Mouse (Mus musculus): Measurements from ENCODE around the gene Atp8b4. TPM values are rescaled to one million over a fixed set of nuclear protein-coding genes. Genes with fewer than 3 reads are reported as not detected.

The Atp8b4 gene
- polyA plus RNA-seq, 1 experiment from 2014 or later: 2.6 TPM

- H3K27me3 ChIP-seq (replicated peaks; ENCODE audit: control insufficient read depth, insufficient read depth, low read length): no peaks in the 10 kb centered on the region
- H3K27ac ChIP-seq (replicated peaks; ENCODE audit: low read depth, low read length): no peak overlapping the region
- no peak overlapping the region for H3K4me3 ChIP-seq (ENCODE audit: low read depth, low read length)
- ATAC-seq (ENCODE audit: low read depth) (peak; percentile 71), DNase-seq (ENCODE audit: low spot score) (peak; percentile 79)
- WGBS: 43% methylated on average over 5 of the region's 5 CpGs
- H3K4me2 ChIP-seq (ENCODE audit: low read depth, low read length): no peak overlapping the region
- H3K4me1 ChIP-seq (ENCODE audit: control insufficient read depth, insufficient read depth, low read length): no peaks in the 10 kb centered on the region
- no peak overlapping the region for H3K9ac ChIP-seq (ENCODE audit: low read depth, low read length)
- H3K9me3 ChIP-seq (ENCODE audit: control insufficient read depth, low read length): no peaks in the 10 kb centered on the region
- no peaks in the 10 kb centered on the region for H3K36me3 ChIP-seq (ENCODE audit: control insufficient read depth, insufficient read depth, low read length)
Measured at GRCm38 (mm10) chr2:126380300-126380699, 120.2 kb downstream of the Atp8b4 start.

GRCm38 (mm10) chr2:126371634-126372033, 128.8 kb downstream of the Atp8b4 start:
- WGBS: 60% methylated on average over 8 of the region's 8 CpGs

GRCm38 (mm10) chr2:126369815-126370214, 130.7 kb downstream of the Atp8b4 start:
- no peaks in the 10 kb centered on the region for H3K4me1 ChIP-seq (ENCODE audit: control insufficient read depth, insufficient read depth, low read length)
- WGBS: 41% methylated on average over 4 of the region's 4 CpGs
- H3K9me3 ChIP-seq (ENCODE audit: control insufficient read depth, low read length): no peaks in the 10 kb centered on the region
- no peak overlapping the region for H3K27ac ChIP-seq (replicated peaks; ENCODE audit: low read depth, low read length)
- H3K36me3 ChIP-seq (ENCODE audit: control insufficient read depth, insufficient read depth, low read length): no peaks in the 10 kb centered on the region
- H3K4me3 ChIP-seq (ENCODE audit: low read depth, low read length): no peak overlapping the region
- ATAC-seq (ENCODE audit: low read depth): no peak
- no peak for DNase-seq (ENCODE audit: low spot score)
- no peak overlapping the region for H3K4me2 ChIP-seq (ENCODE audit: low read depth, low read length)
- H3K27me3 ChIP-seq (replicated peaks; ENCODE audit: control insufficient read depth, insufficient read depth, low read length): no peaks in the 10 kb centered on the region
- no peak overlapping the region for H3K9ac ChIP-seq (ENCODE audit: low read depth, low read length)

More at GRCm38 (mm10) chr2:126371634-126372033, 128.8 kb downstream of the Atp8b4 start:
- no peak for DNase-seq (ENCODE audit: low spot score)
- Histone ChIP-seq H3K9ac (ENCODE audit: low read depth, low read length) (no peak overlapping the region), H3K36me3 (ENCODE audit: control insufficient read depth, insufficient read depth, low read length) (no peaks in the 10 kb centered on the region), H3K27me3 (replicated peaks; ENCODE audit: control insufficient read depth, insufficient read depth, low read length) (no peaks in the 10 kb centered on the region), H3K27ac (replicated peaks; ENCODE audit: low read depth, low read length) (no peak overlapping the region), H3K4me2 (ENCODE audit: low read depth, low read length) (no peak overlapping the region), H3K4me1 (ENCODE audit: control insufficient read depth, insufficient read depth, low read length) (no peaks in the 10 kb centered on the region), H3K9me3 (ENCODE audit: control insufficient read depth, low read length) (no peaks in the 10 kb centered on the region), H3K4me3 (ENCODE audit: low read depth, low read length) (no peak overlapping the region)
- no peak for ATAC-seq (ENCODE audit: low read depth)

GRCm38 (mm10) chr2:126363745-126364725, 136.4 kb downstream of the Atp8b4 start:
- WGBS: 82% methylated on average over 14 of the region's 14 CpGs
- H3K27ac ChIP-seq (replicated peaks; ENCODE audit: low read depth, low read length): no peak overlapping the region
- no peak for ATAC-seq (ENCODE audit: low read depth)

GRCm38 (mm10) chr2:126363050-126363744, 137.3 kb downstream of the Atp8b4 start:
- no peak overlapping the region for H3K27ac ChIP-seq (replicated peaks; ENCODE audit: low read depth, low read length)
- H3K27me3 ChIP-seq (replicated peaks; ENCODE audit: control insufficient read depth, insufficient read depth, low read length): no peaks in the 10 kb centered on the region
- 39% methylated on average over 7 of the region's 7 CpGs for WGBS
- ATAC-seq (ENCODE audit: low read depth) (peak; percentile 60), DNase-seq (ENCODE audit: low spot score) (peak; percentile 87)
- no peak overlapping the region for H3K9ac ChIP-seq (ENCODE audit: low read depth, low read length)
- no peaks in the 10 kb centered on the region for H3K36me3 ChIP-seq (ENCODE audit: control insufficient read depth, insufficient read depth, low read length)
- peaks cover 28% of the 10 kb centered on the region for H3K4me1 ChIP-seq (ENCODE audit: control insufficient read depth, insufficient read depth, low read length)
- no peaks in the 10 kb centered on the region for H3K9me3 ChIP-seq (ENCODE audit: control insufficient read depth, low read length)
- H3K4me3 ChIP-seq (ENCODE audit: low read depth, low read length): no peak overlapping the region
- H3K4me2 ChIP-seq (ENCODE audit: low read depth, low read length): no peak overlapping the region

More at GRCm38 (mm10) chr2:126363745-126364725, 136.4 kb downstream of the Atp8b4 start:
- Histone ChIP-seq H3K27me3 (replicated peaks; ENCODE audit: control insufficient read depth, insufficient read depth, low read length) (no peaks in the 10 kb centered on the region), H3K36me3 (ENCODE audit: control insufficient read depth, insufficient read depth, low read length) (no peaks in the 10 kb centered on the region), H3K9ac (ENCODE audit: low read depth, low read length) (no peak overlapping the region), H3K9me3 (ENCODE audit: control insufficient read depth, low read length) (no peaks in the 10 kb centered on the region), H3K4me1 (ENCODE audit: control insufficient read depth, insufficient read depth, low read length) (peaks cover 28% of the 10 kb centered on the region), H3K4me3 (ENCODE audit: low read depth, low read length) (no peak overlapping the region), H3K4me2 (ENCODE audit: low read depth, low read length) (no peak overlapping the region)
- DNase-seq (ENCODE audit: low spot score): no peak

GRCm38 (mm10) chr2:126361131-126361810, 139.2 kb downstream of the Atp8b4 start:
- ATAC-seq (ENCODE audit: low read depth): peak; percentile 28; the same call in 1 of the 2 replicates
- DNase-seq (ENCODE audit: low spot score): peak; percentile 77
- Histone ChIP-seq H3K27ac (replicated peaks; ENCODE audit: low read depth, low read length) (peak overlapping the region; percentile 71), H3K36me3 (ENCODE audit: control insufficient read depth, insufficient read depth, low read length) (no peaks in the 10 kb centered on the region), H3K4me3 (ENCODE audit: low read depth, low read length) (no peak overlapping the region), H3K27me3 (replicated peaks; ENCODE audit: control insufficient read depth, insufficient read depth, low read length) (no peaks in the 10 kb centered on the region), H3K9me3 (ENCODE audit: control insufficient read depth, low read length) (no peaks in the 10 kb centered on the region), H3K4me2 (ENCODE audit: low read depth, low read length) (peak overlapping the region; percentile 26), H3K9ac (ENCODE audit: low read depth, low read length) (peak overlapping the region; percentile 14; the same call in 1 of the 2 replicates), H3K4me1 (ENCODE audit: control insufficient read depth, insufficient read depth, low read length) (peaks cover 28% of the 10 kb centered on the region)
- WGBS: 36% methylated on average over 21 of the region's 21 CpGs

GRCm38 (mm10) chr2:126360688-126361087, 139.8 kb downstream of the Atp8b4 start:
- 28% methylated on average over 6 of the region's 6 CpGs for WGBS
- no peak overlapping the region for H3K4me3 ChIP-seq (ENCODE audit: low read depth, low read length)
- peaks cover 28% of the 10 kb centered on the region for H3K4me1 ChIP-seq (ENCODE audit: control insufficient read depth, insufficient read depth, low read length)
- DNase-seq (ENCODE audit: low spot score) (peak; percentile 90), ATAC-seq (ENCODE audit: low read depth) (peak; percentile 87)
- H3K27ac ChIP-seq (replicated peaks; ENCODE audit: low read depth, low read length): peak overlapping the region; percentile 71
- no peaks in the 10 kb centered on the region for H3K9me3 ChIP-seq (ENCODE audit: control insufficient read depth, low read length)
- H3K27me3 ChIP-seq (replicated peaks; ENCODE audit: control insufficient read depth, insufficient read depth, low read length): no peaks in the 10 kb centered on the region
- H3K9ac ChIP-seq (ENCODE audit: low read depth, low read length): no peak overlapping the region
- H3K4me2 ChIP-seq (ENCODE audit: low read depth, low read length): peak overlapping the region; percentile 26; the same call in 1 of the 2 replicates
- no peaks in the 10 kb centered on the region for H3K36me3 ChIP-seq (ENCODE audit: control insufficient read depth, insufficient read depth, low read length)

GRCm38 (mm10) chr2:126359965-126360364, 140.5 kb downstream of the Atp8b4 start:
- Histone ChIP-seq H3K27ac (replicated peaks; ENCODE audit: low read depth, low read length) (peak overlapping the region; percentile 71), H3K27me3 (replicated peaks; ENCODE audit: control insufficient read depth, insufficient read depth, low read length) (no peaks in the 10 kb centered on the region), H3K9ac (ENCODE audit: low read depth, low read length) (no peak overlapping the region), H3K4me2 (ENCODE audit: low read depth, low read length) (no peak overlapping the region), H3K4me3 (ENCODE audit: low read depth, low read length) (no peak overlapping the region), H3K9me3 (ENCODE audit: control insufficient read depth, low read length) (no peaks in the 10 kb centered on the region), H3K36me3 (ENCODE audit: control insufficient read depth, insufficient read depth, low read length) (no peaks in the 10 kb centered on the region), H3K4me1 (ENCODE audit: control insufficient read depth, insufficient read depth, low read length) (peaks cover 28% of the 10 kb centered on the region)
- DNase-seq (ENCODE audit: low spot score) (no peak), ATAC-seq (ENCODE audit: low read depth) (no peak)
- 84% methylated on average over 3 of the region's 3 CpGs for WGBS

Data from embryonic facial prominence, embryonic 14.5 days (tissue).